20 mouse cellular contexts compared by ENCODE assay signal in genomic region chr7:53482150-53482837, GRCm38 (mm10).
DNase-seq lines count a peak whose midpoint lies in the region; ATAC-seq and TF ChIP-seq lines count a peak whose summit lies in the region.
"Had no signal": no experiment of that assay in that cellular context is flagged by ENCODE, and none has a peak within 500 bp of the region (broad histone marks: within the 10 kb centered on the region; RNA-seq: fewer than 3 reads in every experiment).

No protein-coding gene starts in this region.

- no peak overlapping the region for H3K4me3 ChIP-seq in forebrain, embryonic 14.5 days (ENCODE audit: low read depth, low read length)
- no peak overlapping the region for H3K4me3 ChIP-seq in forebrain, embryonic 10.5 days
- H3K4me3 ChIP-seq: embryonic facial prominence, embryonic 12.5 days; heart, adult 2 months; heart, embryonic 15.5 days; hindbrain, embryonic 15.5 days had no signal

- H3K4me1 ChIP-seq in forebrain, embryonic 14.5 days (ENCODE audit: control insufficient read depth, insufficient read depth, low read length), result no peaks in the 10 kb centered on the region; the same call in 1 of the 2 replicates
- no peaks in the 10 kb centered on the region for H3K4me1 ChIP-seq in forebrain, embryonic 10.5 days
- H3K4me1 ChIP-seq: embryonic facial prominence, embryonic 12.5 days; heart, embryonic 15.5 days; hindbrain, embryonic 15.5 days had no signal

- 63% methylated on average over 4 of the region's 4 CpGs for WGBS in forebrain, embryonic 14.5 days
- 88% methylated on average over 4 of the region's 4 CpGs for whole genome bisulfite sequencing in forebrain, embryonic 10.5 days

- no peak for TF ChIP-seq CTCF in brain, embryonic 14.5 days (IDR thresholded peaks at IDR 0.05; ENCODE audit: borderline replicate concordance, extremely low read depth, insufficient read depth, insufficient read length)

- no peaks in the 10 kb centered on the region for H3K36me3 ChIP-seq in forebrain, embryonic 14.5 days (ENCODE audit: control insufficient read depth, insufficient read depth, low read length)
- no peaks in the 10 kb centered on the region for H3K36me3 ChIP-seq in forebrain, embryonic 10.5 days (replicated peaks)
- H3K36me3 ChIP-seq: embryonic facial prominence, embryonic 12.5 days; heart, embryonic 15.5 days; hindbrain, embryonic 15.5 days had no signal

- peak; percentile 69 for DNase-seq in forebrain, embryonic 14.5 days (ENCODE audit: low spot score)
- DNase-seq in forebrain, embryonic 10.5 days (ENCODE audit: extremely low spot score, low spot score), result no peak
- peak; percentile 2 for DNase-seq in left cerebral cortex, postnatal 4 days
- no peak for DNase-seq in left cerebral cortex, postnatal 10 days (ENCODE audit: extremely low spot score in 1 of 2, low spot score in 2 of 2)
- peak; percentile 71 for DNase-seq in brain, embryonic 14.5 days (ENCODE audit: low read depth)
- DNase-seq: adrenal gland, postnatal 14 days; cerebellum, adult 2 months; cerebellum, postnatal 25 days; gastrocnemius, postnatal 14 days; heart, adult 2 months; heart, postnatal 14 days; kidney, adult 11 months had no signal

- H3K27ac ChIP-seq in forebrain, embryonic 14.5 days (ENCODE audit: low read depth, low read length), result no peak overlapping the region
- no peak overlapping the region for H3K27ac ChIP-seq in forebrain, embryonic 10.5 days
- H3K27ac ChIP-seq: embryonic facial prominence, embryonic 12.5 days; heart, adult 2 months; heart, embryonic 15.5 days; hindbrain, embryonic 15.5 days had no signal

- no peaks in the 10 kb centered on the region for H3K27me3 ChIP-seq in forebrain, embryonic 14.5 days (replicated peaks; ENCODE audit: control insufficient read depth, insufficient read depth, low read length)
- H3K27me3 ChIP-seq in forebrain, embryonic 10.5 days (ENCODE audit: poor library complexity, severe bottlenecking), result no peaks in the 10 kb centered on the region
- H3K27me3 ChIP-seq: CH12.LX; embryonic facial prominence, embryonic 12.5 days; heart, embryonic 15.5 days; hindbrain, embryonic 15.5 days; Patski had no signal

- H3K9ac ChIP-seq in forebrain, embryonic 14.5 days (ENCODE audit: low read length), result no peak overlapping the region
- H3K9ac ChIP-seq: embryonic facial prominence, embryonic 12.5 days; heart, embryonic 15.5 days; hindbrain, embryonic 15.5 days had no signal

- H3K9me3 ChIP-seq in forebrain, embryonic 14.5 days (replicated peaks; ENCODE audit: control insufficient read depth, low read length), result no peaks in the 10 kb centered on the region
- no peaks in the 10 kb centered on the region for H3K9me3 ChIP-seq in forebrain, embryonic 10.5 days
- H3K9me3 ChIP-seq: embryonic facial prominence, embryonic 12.5 days; heart, embryonic 15.5 days; hindbrain, embryonic 15.5 days had no signal

- no peak overlapping the region for H3K4me2 ChIP-seq in forebrain, embryonic 14.5 days (ENCODE audit: low read length)
- H3K4me2 ChIP-seq: embryonic facial prominence, embryonic 12.5 days; heart, embryonic 11.5 days; heart, embryonic 15.5 days; hindbrain, embryonic 15.5 days had no signal

- TF ChIP-seq POLR2A in brain, embryonic 14.5 days (IDR thresholded peaks at IDR 0.05; ENCODE audit: borderline replicate concordance, extremely low read depth, insufficient read depth, insufficient read length, poor library complexity, severe bottlenecking), result no peak

- peak; percentile 74 for ATAC-seq in forebrain, embryonic 14.5 days
- ATAC-seq in frontal cortex, adult (ENCODE audit: low TSS enrichment), result no peak
- ATAC-seq: activated CD4-positive, CD25-positive, alpha-beta regulatory T cell, adult 4 months; Patski had no signal

- intact Hi-C loops in left cerebral cortex, postnatal 4 days (cut with DNase I), result no loop called here
- intact Hi-C loops in left cerebral cortex, postnatal 10 days (cut with DNase I), result no loop called here

Comparison
In these comparisons a context has a peak if more than half of its experiments do, and no peak if none do; other contexts are left out.
1. DNase-seq: peak in forebrain, embryonic 14.5 days (single experiment), left cerebral cortex, postnatal 4 days (single experiment) and brain, embryonic 14.5 days (single experiment); none in forebrain, embryonic 10.5 days (single experiment) and left cerebral cortex, postnatal 10 days (0 of 2).